Mouse (Mus musculus) erythroblast, embryonic 14.5 days (primary cell): ENCODE measurements around the gene Pih1d2.

ENCODE experiments used
- GATA1 ChIP-seq: IDR thresholded peaks from 2 replicates; pipeline ENCODE4 v1.6.1; 2012; ENCODE audit warnings: low read length, inconsistent platforms, mixed read lengths
- TAL1 ChIP-seq: IDR thresholded peaks from 3 replicates; pipeline ENCODE4 v1.6.1; 2012; ENCODE audit warnings: low read length, inconsistent platforms, mixed read lengths

GRCm38 (mm10) chr9:50650503-50650902 is 33.4 kb downstream of the Pih1d2 start:
- no peak for TF ChIP-seq TAL1
- TF ChIP-seq GATA1: no peak
